Mouse (Mus musculus): ENCODE measurements at regions not wholly inside any gene's neighbourhood (a gene's known extent, or its start where the extent isn't known, plus 50 kb on each side); places are given as distances from the start of the nearest gene placed in this dataset.

DNA sequence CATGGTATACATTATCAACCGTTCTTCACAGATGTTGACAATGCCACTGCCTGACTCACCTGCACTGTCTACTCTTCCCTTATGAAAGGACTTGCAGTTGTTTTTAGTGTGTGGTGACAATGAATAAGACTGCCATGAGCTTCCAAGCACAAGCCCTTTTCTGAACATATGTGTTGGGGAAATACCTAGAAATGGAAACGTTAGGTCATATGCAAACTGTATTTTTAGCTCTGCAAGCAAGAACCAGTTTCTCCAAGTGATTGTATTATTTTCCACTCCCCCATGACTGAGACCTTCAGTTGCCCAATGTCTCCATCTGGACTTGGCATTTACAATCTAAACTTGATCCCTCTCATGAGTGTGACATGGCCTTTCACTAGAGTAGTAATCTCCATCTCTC is 1348.6 kb upstream of the A1bg start:
- H3ac ChIP-seq (ENCODE audit: control insufficient read depth, insufficient read length) = no peak overlapping the region
- H3K4me2 ChIP-seq (ENCODE audit: low read depth) = no peak overlapping the region
- H3K36me3 ChIP-seq (ENCODE audit: control insufficient read depth, insufficient read depth) = no peaks in the 10 kb centered on the region
- no peaks in the 10 kb centered on the region for H3K27me3 ChIP-seq (ENCODE audit: control insufficient read depth, insufficient read depth, insufficient read length)
- H3K4me3 ChIP-seq = no peak overlapping the region
- no peak for TF ChIP-seq POLR2A (IDR thresholded peaks at IDR 0.05; ENCODE audit: insufficient read length, low read depth)
- no peak for TF ChIP-seq MYOG (IDR thresholded peaks at IDR 0.05; ENCODE audit: control insufficient read depth in 1 of 3, insufficient read depth in 1 of 3, insufficient read length in 2 of 3, low read depth in 2 of 3)
- no peak for TF ChIP-seq TCF12 (IDR thresholded peaks at IDR 0.05; ENCODE audit: insufficient read depth, poor library complexity, severe bottlenecking)
- no peak for TF ChIP-seq MYOD1 (IDR thresholded peaks at IDR 0.05; ENCODE audit: control insufficient read depth in 1 of 3, insufficient read length in 2 of 3, low read depth in 2 of 3)
- TF ChIP-seq USF1 (IDR thresholded peaks at IDR 0.05; ENCODE audit: low read depth) = no peak
- H3K79me2 ChIP-seq (ENCODE audit: control insufficient read depth, insufficient read depth) = no peaks in the 10 kb centered on the region

DNA sequence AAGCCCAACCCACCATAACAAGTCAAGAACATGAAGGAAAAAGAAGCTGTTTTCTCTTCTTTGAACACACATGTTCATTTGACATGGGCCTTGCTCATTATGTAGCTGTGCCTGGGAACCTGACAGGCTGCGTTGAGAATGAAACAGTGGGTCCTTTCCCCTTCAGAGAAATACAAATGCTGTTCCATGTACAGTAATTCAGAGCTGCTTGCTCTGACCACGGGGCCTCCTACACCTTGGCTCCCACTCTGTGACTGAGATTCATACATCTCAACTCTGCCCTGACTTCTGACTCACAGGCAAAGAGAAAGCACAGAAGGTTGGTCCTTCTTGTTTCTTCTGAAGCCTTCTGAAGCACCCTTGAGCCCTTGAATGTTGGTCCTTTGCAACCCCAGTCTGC is 1345.4 kb upstream of the A1bg start:
- Histone ChIP-seq H3ac (ENCODE audit: control insufficient read depth, insufficient read length) (no peak overlapping the region), H3K27me3 (ENCODE audit: control insufficient read depth, insufficient read depth, insufficient read length) (no peaks in the 10 kb centered on the region), H3K36me3 (ENCODE audit: control insufficient read depth, insufficient read depth) (no peaks in the 10 kb centered on the region), H3K79me2 (ENCODE audit: control insufficient read depth, insufficient read depth) (no peaks in the 10 kb centered on the region), H3K4me2 (ENCODE audit: low read depth) (no peak overlapping the region), H3K4me3 (no peak overlapping the region)
- TF ChIP-seq USF1 (IDR thresholded peaks at IDR 0.05; ENCODE audit: low read depth) (no peak), MYOG (IDR thresholded peaks at IDR 0.05; ENCODE audit: control insufficient read depth in 1 of 3, insufficient read depth in 1 of 3, insufficient read length in 2 of 3, low read depth in 2 of 3) (no peak), MYOD1 (IDR thresholded peaks at IDR 0.05; ENCODE audit: control insufficient read depth in 1 of 3, insufficient read length in 2 of 3, low read depth in 2 of 3) (no peak), TCF12 (IDR thresholded peaks at IDR 0.05; ENCODE audit: insufficient read depth, poor library complexity, severe bottlenecking) (no peak), TCF3 (IDR thresholded peaks at IDR 0.05; ENCODE audit: insufficient read length, low read depth) (no peak), E2F4 (IDR thresholded peaks at IDR 0.05; ENCODE audit: insufficient read depth) (no peak), MAX (IDR thresholded peaks at IDR 0.05; ENCODE audit: low read depth) (no peak), POLR2AphosphoS2 (IDR thresholded peaks at IDR 0.05; ENCODE audit: insufficient read length, low read depth) (no peak), REST (IDR thresholded peaks at IDR 0.05; ENCODE audit: insufficient read depth, insufficient read length) (no peak), CEBPB (IDR thresholded peaks at IDR 0.05; ENCODE audit: insufficient read depth, poor library complexity, severe bottlenecking) (no peak), POLR2A (IDR thresholded peaks at IDR 0.05; ENCODE audit: insufficient read length, low read depth) (no peak), SRF (IDR thresholded peaks at IDR 0.05; ENCODE audit: control insufficient read depth, insufficient read length, low read depth) (no peak)

DNA sequence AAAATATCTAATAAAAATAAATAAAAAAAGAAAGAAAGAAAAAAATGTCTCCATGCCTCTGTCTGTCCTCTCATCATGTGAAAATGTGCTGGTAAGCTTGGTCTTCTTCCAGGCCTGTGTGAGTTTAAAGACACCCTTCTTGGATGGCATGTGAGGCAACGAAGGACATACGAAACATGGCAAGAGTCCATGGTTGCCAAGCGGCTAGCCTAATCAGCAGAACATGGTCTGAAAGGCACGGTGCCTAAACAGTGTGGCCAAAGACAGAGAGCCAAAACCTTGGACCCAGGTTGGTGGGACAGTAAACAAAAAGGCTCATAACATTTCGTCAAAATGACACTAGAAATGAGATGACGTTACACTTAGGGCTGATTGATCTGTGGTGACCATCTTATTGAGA is 1344.7 kb upstream of the A1bg start:
- H3K4me2 ChIP-seq (ENCODE audit: low read depth) = no peak overlapping the region
- no peak overlapping the region for H3K4me3 ChIP-seq
- H3K36me3 ChIP-seq (ENCODE audit: control insufficient read depth, insufficient read depth) = no peaks in the 10 kb centered on the region
- H3K79me2 ChIP-seq (ENCODE audit: control insufficient read depth, insufficient read depth) = no peaks in the 10 kb centered on the region
- no peak overlapping the region for H3ac ChIP-seq (ENCODE audit: control insufficient read depth, insufficient read length)
- no peaks in the 10 kb centered on the region for H3K27me3 ChIP-seq (ENCODE audit: control insufficient read depth, insufficient read depth, insufficient read length)
- TF ChIP-seq MYOG (IDR thresholded peaks at IDR 0.05; ENCODE audit: control insufficient read depth in 1 of 3, insufficient read depth in 1 of 3, insufficient read length in 2 of 3, low read depth in 2 of 3) (no peak), POLR2AphosphoS2 (IDR thresholded peaks at IDR 0.05; ENCODE audit: insufficient read length, low read depth) (peak; percentile 33)

DNA sequence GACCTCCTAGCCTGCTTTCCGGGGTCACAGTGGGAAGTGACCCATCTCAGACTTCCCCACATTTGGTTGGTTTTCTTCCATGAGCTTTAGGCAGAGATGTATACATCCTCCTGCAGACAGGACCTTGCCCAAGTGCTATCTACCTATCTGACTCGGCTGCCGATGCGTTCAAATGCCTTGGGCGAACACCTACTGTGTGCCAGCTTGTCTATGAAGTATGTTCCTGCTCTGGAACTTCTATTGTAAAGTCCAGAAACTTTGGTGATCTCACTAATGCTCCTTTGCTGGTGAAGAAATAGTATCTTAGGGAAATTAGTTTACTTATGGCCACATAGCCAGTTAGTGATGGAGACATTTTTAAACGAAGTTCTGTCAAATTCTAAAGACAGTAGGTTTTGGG is 1343.2 kb upstream of the A1bg start:
- Histone ChIP-seq H3ac (ENCODE audit: control insufficient read depth, insufficient read length) (no peak overlapping the region), H3K36me3 (ENCODE audit: control insufficient read depth, insufficient read depth) (no peaks in the 10 kb centered on the region), H3K79me2 (ENCODE audit: control insufficient read depth, insufficient read depth) (no peaks in the 10 kb centered on the region), H3K4me3 (no peak overlapping the region), H3K4me2 (ENCODE audit: low read depth) (no peak overlapping the region), H3K27me3 (ENCODE audit: control insufficient read depth, insufficient read depth, insufficient read length) (no peaks in the 10 kb centered on the region)
- TF ChIP-seq TCF12 (IDR thresholded peaks at IDR 0.05; ENCODE audit: insufficient read depth, poor library complexity, severe bottlenecking) (no peak), E2F4 (IDR thresholded peaks at IDR 0.05; ENCODE audit: insufficient read depth) (no peak), POLR2AphosphoS2 (IDR thresholded peaks at IDR 0.05; ENCODE audit: insufficient read length, low read depth) (no peak), MYOG (IDR thresholded peaks at IDR 0.05; ENCODE audit: control insufficient read depth in 1 of 3, insufficient read depth in 1 of 3, insufficient read length in 2 of 3, low read depth in 2 of 3) (no peak), POLR2A (IDR thresholded peaks at IDR 0.05; ENCODE audit: insufficient read length, low read depth) (no peak), CEBPB (IDR thresholded peaks at IDR 0.05; ENCODE audit: insufficient read depth, poor library complexity, severe bottlenecking) (no peak), SRF (IDR thresholded peaks at IDR 0.05; ENCODE audit: control insufficient read depth, insufficient read length, low read depth) (no peak), MYOD1 (IDR thresholded peaks at IDR 0.05; ENCODE audit: control insufficient read depth in 1 of 3, insufficient read length in 2 of 3, low read depth in 2 of 3) (no peak), REST (IDR thresholded peaks at IDR 0.05; ENCODE audit: insufficient read depth, insufficient read length) (no peak), USF1 (IDR thresholded peaks at IDR 0.05; ENCODE audit: low read depth) (no peak), TCF3 (IDR thresholded peaks at IDR 0.05; ENCODE audit: insufficient read length, low read depth) (no peak), MAX (IDR thresholded peaks at IDR 0.05; ENCODE audit: low read depth) (no peak)

DNA sequence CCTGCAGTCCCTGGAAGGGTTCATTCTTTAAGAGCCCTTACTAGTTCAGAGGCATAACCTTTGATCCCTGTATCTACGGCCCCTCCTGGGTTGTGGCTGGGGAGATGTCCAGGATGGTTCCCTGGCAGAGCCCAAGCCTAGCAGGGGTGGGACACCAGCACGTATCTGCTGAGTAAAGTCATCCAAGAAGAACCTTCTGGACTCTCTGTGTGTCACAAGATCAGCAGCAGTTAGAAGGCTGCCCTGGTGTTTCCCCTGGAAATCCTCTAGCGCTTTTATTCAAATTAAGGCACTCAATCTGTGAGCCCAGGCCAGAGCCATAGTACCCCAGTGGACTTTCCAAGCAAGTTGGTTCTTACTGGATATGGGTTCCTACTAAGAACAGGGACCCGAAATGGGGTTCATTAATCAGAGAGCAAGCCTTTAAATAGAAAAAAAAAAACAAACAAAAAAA is 1342.7 kb upstream of the A1bg start:
- H3K36me3 ChIP-seq (ENCODE audit: control insufficient read depth, insufficient read depth) = no peaks in the 10 kb centered on the region
- no peak overlapping the region for H3ac ChIP-seq (ENCODE audit: control insufficient read depth, insufficient read length)
- H3K4me3 ChIP-seq = no peak overlapping the region
- no peaks in the 10 kb centered on the region for H3K79me2 ChIP-seq (ENCODE audit: control insufficient read depth, insufficient read depth)
- TF ChIP-seq SRF (IDR thresholded peaks at IDR 0.05; ENCODE audit: control insufficient read depth, insufficient read length, low read depth) (no peak), POLR2AphosphoS2 (IDR thresholded peaks at IDR 0.05; ENCODE audit: insufficient read length, low read depth) (no peak), USF1 (IDR thresholded peaks at IDR 0.05; ENCODE audit: low read depth) (no peak), TCF12 (IDR thresholded peaks at IDR 0.05; ENCODE audit: insufficient read depth, poor library complexity, severe bottlenecking) (no peak), TCF3 (IDR thresholded peaks at IDR 0.05; ENCODE audit: insufficient read length, low read depth) (no peak), MYOD1 (IDR thresholded peaks at IDR 0.05; ENCODE audit: control insufficient read depth in 1 of 3, insufficient read length in 2 of 3, low read depth in 2 of 3) (no peak), E2F4 (IDR thresholded peaks at IDR 0.05; ENCODE audit: insufficient read depth) (no peak), MYOG (IDR thresholded peaks at IDR 0.05; ENCODE audit: control insufficient read depth in 1 of 3, insufficient read depth in 1 of 3, insufficient read length in 2 of 3, low read depth in 2 of 3) (no peak), MAX (IDR thresholded peaks at IDR 0.05; ENCODE audit: low read depth) (no peak), CEBPB (IDR thresholded peaks at IDR 0.05; ENCODE audit: insufficient read depth, poor library complexity, severe bottlenecking) (no peak), REST (IDR thresholded peaks at IDR 0.05; ENCODE audit: insufficient read depth, insufficient read length) (no peak), POLR2A (IDR thresholded peaks at IDR 0.05; ENCODE audit: insufficient read length, low read depth) (no peak)
- no peak overlapping the region for H3K4me2 ChIP-seq (ENCODE audit: low read depth)
- no peaks in the 10 kb centered on the region for H3K27me3 ChIP-seq (ENCODE audit: control insufficient read depth, insufficient read depth, insufficient read length)
